In genomic region chr11:105467266-105467665, GRCm38 (mm10) we compare ENCODE assay signal across 13 mouse cellular contexts. TPM values are rescaled to one million over a fixed set of nuclear protein-coding genes. Genes with fewer than 3 reads are reported as not detected.
DNase-seq lines count a peak whose midpoint lies in the region; ATAC-seq and TF ChIP-seq lines count a peak whose summit lies in the region.
"Had no signal": no experiment of that assay in that cellular context is flagged by ENCODE, and none has a peak within 500 bp of the region (broad histone marks: within the 10 kb centered on the region; RNA-seq: fewer than 3 reads in every experiment).

No protein-coding gene starts in this region.

- WGBS in lung, postnatal 0 days: 39% methylated on average over 9 of the region's 9 CpGs
- WGBS in lung, adult 2 months: 52% methylated on average over 9 of the region's 9 CpGs
- 6% methylated on average over 9 of the region's 9 CpGs for WGBS in embryonic facial prominence, embryonic 15.5 days

- H3K4me3 ChIP-seq in gastrocnemius, adult 2 months: no peak overlapping the region
- no peak overlapping the region for H3K4me3 ChIP-seq in lung, postnatal 0 days (ENCODE audit: low read depth, low read length)
- no peak overlapping the region for H3K4me3 ChIP-seq in lung, adult 2 months (replicated peaks; ENCODE audit: extremely low read depth, low read depth, low read length)
- no peak overlapping the region for H3K4me3 ChIP-seq in embryonic facial prominence, embryonic 15.5 days (replicated peaks)
- H3K4me3 ChIP-seq: midbrain, embryonic 12.5 days had no signal

- peak; percentile 25 for DNase-seq in gastrocnemius, adult 2 months
- DNase-seq in gastrocnemius, postnatal 10 days: no peak
- peak; percentile 27 for DNase-seq in lung, postnatal 0 days (ENCODE audit: low spot score)
- DNase-seq in lung, adult 2 months: no peak
- peak; percentile 20 for DNase-seq in skeletal muscle tissue, adult 2 months (ENCODE audit: low read depth, low spot score)
- no peak for DNase-seq in gastrocnemius, postnatal 36 days
- DNase-seq in cerebellum, postnatal 25 days: no peak
- DNase-seq: cerebellum, adult 18-20 months had no signal

- H3K9ac ChIP-seq in lung, postnatal 0 days (replicated peaks; ENCODE audit: low read depth): no peak overlapping the region
- H3K9ac ChIP-seq in embryonic facial prominence, embryonic 15.5 days: no peak overlapping the region
- H3K9ac ChIP-seq: midbrain, embryonic 12.5 days had no signal

- no peak overlapping the region for H3K4me2 ChIP-seq in lung, postnatal 0 days (replicated peaks; ENCODE audit: low read depth, low read length)
- H3K4me2 ChIP-seq in embryonic facial prominence, embryonic 15.5 days (replicated peaks): 0 out of 2 replicates have a peak overlapping the region, but pooled peaks have one; percentile 8
- H3K4me2 ChIP-seq: midbrain, embryonic 12.5 days had no signal

- H3K27ac ChIP-seq in gastrocnemius, adult 2 months: peak overlapping the region; percentile 28; the same call in 1 of the 2 replicates
- no peak overlapping the region for H3K27ac ChIP-seq in lung, postnatal 0 days (ENCODE audit: low read length)
- peak overlapping the region; percentile 80 for H3K27ac ChIP-seq in embryonic facial prominence, embryonic 15.5 days (replicated peaks)
- H3K27ac ChIP-seq: midbrain, embryonic 12.5 days had no signal

- TF ChIP-seq EP300 in lung, postnatal 0 days (IDR thresholded peaks at IDR 0.05): no peak

- intact Hi-C loops in gastrocnemius, adult 2 months (cut with DNase I): no loop called here
- intact Hi-C loops in gastrocnemius, postnatal 36 days (cut with DNase I): no loop called here

- TF ChIP-seq CTCF in gastrocnemius, adult 2 months (IDR thresholded peaks at IDR 0.05): no peak
- no peak for TF ChIP-seq CTCF in lung, postnatal 0 days (IDR thresholded peaks at IDR 0.05)
- no peak for TF ChIP-seq CTCF in lung, adult 2 months (IDR thresholded peaks at IDR 0.05; ENCODE audit: insufficient read depth, low read length)

- no peak for TF ChIP-seq POLR2A in lung, adult 2 months (IDR thresholded peaks at IDR 0.05; ENCODE audit: borderline replicate concordance, extremely low read depth, low read depth, low read length)

- no peaks in the 10 kb centered on the region for H3K9me3 ChIP-seq in lung, postnatal 0 days (ENCODE audit: low read length)
- no peaks in the 10 kb centered on the region for H3K9me3 ChIP-seq in embryonic facial prominence, embryonic 15.5 days (replicated peaks)
- H3K9me3 ChIP-seq: midbrain, embryonic 12.5 days had no signal

- H3K36me3 ChIP-seq in lung, postnatal 0 days (ENCODE audit: insufficient read depth, low read length): no peaks in the 10 kb centered on the region
- no peaks in the 10 kb centered on the region for H3K36me3 ChIP-seq in embryonic facial prominence, embryonic 15.5 days
- H3K36me3 ChIP-seq: midbrain, embryonic 12.5 days had no signal

- peak; percentile 27; the same call in 1 of the 2 replicates for ATAC-seq in lung, postnatal 0 days
- peak; percentile 78 for ATAC-seq in embryonic facial prominence, embryonic 15.5 days (ENCODE audit: insufficient number of reproducible peaks, low FRiP score, low TSS enrichment, low read depth)
- ATAC-seq: activated CD4-positive, CD25-positive, alpha-beta regulatory T cell, adult 4 months; forebrain, embryonic 14.5 days; hindbrain, embryonic 16.5 days had no signal

- no peaks in the 10 kb centered on the region for H3K27me3 ChIP-seq in lung, postnatal 0 days (replicated peaks; ENCODE audit: insufficient read depth, low read length)
- H3K27me3 ChIP-seq in embryonic facial prominence, embryonic 15.5 days: no peaks in the 10 kb centered on the region
- H3K27me3 ChIP-seq: midbrain, embryonic 12.5 days had no signal

- H3K4me1 ChIP-seq in lung, postnatal 0 days (ENCODE audit: insufficient read depth, low read depth, low read length): peaks cover 7% of the 10 kb centered on the region; the same call in 1 of the 2 replicates
- peaks cover 4% of the 10 kb centered on the region; the same call in 1 of the 2 replicates for H3K4me1 ChIP-seq in lung, adult 2 months (ENCODE audit: control insufficient read depth, insufficient read depth, low read length)
- peaks cover 38% of the 10 kb centered on the region for H3K4me1 ChIP-seq in embryonic facial prominence, embryonic 15.5 days

RNA-seq across cellular contexts. Expression of gene March10, which starts 10.7 kb away (rescaled TPM):
- total RNA-seq in gastrocnemius, adult 2 months (2021): not detected
- not detected for total RNA-seq in gastrocnemius, postnatal 10 days (2021)
- polyA plus RNA-seq in lung, postnatal 0 days (2015; fragmentation: Nextera tagmentation; extraction: Ambion mirVana): 0.24 and 0.27 TPM in 2 replicates
- polyA plus RNA-seq in lung, adult 2 months (2012; rRNA removed): 0.08 and 0.14 TPM in 2 replicates
- 0.27 and 0.50 TPM in 2 replicates for polyA plus RNA-seq in embryonic facial prominence, embryonic 15.5 days (2015; fragmentation: Nextera tagmentation; extraction: Ambion mirVana)
- not detected for total RNA-seq in gastrocnemius, postnatal 36 days (2021)
- polyA plus RNA-seq: activated CD4-positive, CD25-positive, alpha-beta regulatory T cell, adult 4 months had no signal

Comparison
In these comparisons a context has a peak if more than half of its experiments do, and no peak if none do; other contexts are left out.
1. DNase-seq: peak in gastrocnemius, adult 2 months (single experiment), lung, postnatal 0 days (single experiment) and skeletal muscle tissue, adult 2 months (single experiment); none in gastrocnemius, postnatal 10 days (single experiment), lung, adult 2 months (single experiment), gastrocnemius, postnatal 36 days (0 of 2) and cerebellum, postnatal 25 days (0 of 2).